Mouse (Mus musculus) liver, embryonic 13.5 days (tissue): Measurements from ENCODE around the gene Sema6b. TPM values are rescaled to one million over a fixed set of nuclear protein-coding genes. Genes with fewer than 3 reads are reported as not detected.
"Not testable (repeated sequence)": the region's sequence is repeated elsewhere in the genome, so short reads cannot be mapped to it uniquely, and the experiment has no call there.

Experiments
- ATAC-seq: fragments of 200-750 bp; cut with Nextera tagmentation; 2 replicates; pipeline ENCODE4 v1.8.0; 2017; ENCODE audit warnings: low read depth, mild to moderate bottlenecking, moderate number of reproducible peaks, moderate library complexity
- DNase-seq: peaks from one replicate; pipeline ENCODE4 v3.0.0; 2022
- H3K27ac ChIP-seq: fragments of 300-500 bp; sonication (generic); 2 replicates; pipeline ENCODE4 v1.5.1; 2015; ENCODE audit warnings: moderate library complexity, mild to moderate bottlenecking, inconsistent platforms
- H3K27me3 ChIP-seq: fragments of 300-500 bp; sonication (generic); 2 replicates; pipeline ENCODE4 v1.6.1; 2015; ENCODE audit warnings: mild to moderate bottlenecking, inconsistent platforms
- H3K36me3 ChIP-seq: fragments of 300-500 bp; sonication (generic); 2 replicates; pipeline ENCODE4 v1.6.1; 2015; ENCODE audit warnings: mild to moderate bottlenecking, inconsistent platforms
- H3K4me1 ChIP-seq: fragments of 300-500 bp; sonication (generic); replicated peaks from 2 replicates; pipeline ENCODE4 v1.6.1; 2015; ENCODE audit warnings: inconsistent platforms
- H3K4me2 ChIP-seq: fragments of 300-500 bp; sonication (generic); 2 replicates; pipeline ENCODE4 v1.6.1; 2015; ENCODE audit warnings: inconsistent platforms, mild to moderate bottlenecking, moderate library complexity
- H3K4me3 ChIP-seq: fragments of 300-500 bp; sonication (generic); replicated peaks from 2 replicates; pipeline ENCODE4 v1.5.1; 2015; ENCODE audit warnings: mild to moderate bottlenecking, inconsistent platforms
- H3K9ac ChIP-seq: fragments of 300-500 bp; sonication (generic); 2 replicates; pipeline ENCODE4 v1.6.1; 2015; ENCODE audit warnings: mild to moderate bottlenecking, inconsistent platforms
- H3K9me3 ChIP-seq: fragments of 300-500 bp; sonication (generic); replicated peaks from 2 replicates; pipeline ENCODE4 v1.6.1; 2016; ENCODE audit warnings: inconsistent platforms
- WGBS: fragments of 180-500 bp; shearing (Covaris S2); methylation state at CpG from one replicate; pipeline ENCODE4 v1.1.7; 2015; ENCODE audit not compliant: insufficient replicate concordance; 5-methylcytosine and 5-hydroxymethylcytosine counted together
- polyA plus RNA-seq: library from polyadenylated mRNA; unstranded; fragments of >200 nt; fragmentation: Nextera tagmentation; extraction: Ambion mirVana; gene quantifications from 2 replicates; pipeline ENCODE4 v1.2.1, GENCODE M21; 2015

Gene Sema6b
- polyA plus RNA-seq, 1 experiment from 2014 or later = 0.55 TPM

DNA sequence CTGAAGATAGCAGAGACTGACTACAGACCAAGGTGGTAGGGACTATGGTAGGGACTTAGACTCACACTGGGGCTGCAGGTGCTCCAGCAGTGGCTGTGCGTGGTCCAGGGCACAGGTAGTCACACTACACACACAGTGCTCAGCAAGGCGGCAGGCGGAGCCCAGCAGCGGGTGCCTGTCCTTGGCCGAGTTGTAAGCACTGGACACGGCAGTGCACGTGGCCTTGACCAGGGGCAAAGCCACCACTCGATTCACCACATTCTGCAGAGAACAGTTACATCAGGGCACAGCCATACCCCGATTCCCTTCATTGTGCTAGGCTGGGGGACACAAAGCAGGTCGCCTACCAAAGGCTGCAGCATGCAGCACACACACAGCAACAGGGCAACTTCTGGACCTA lies 23.9 kb downstream of the Sema6b start:
- no peak overlapping the region for H3K4me3 ChIP-seq
- H3K9ac ChIP-seq = no peak overlapping the region
- H3K9me3 ChIP-seq = no peaks in the 10 kb centered on the region
- H3K4me2 ChIP-seq = no peak overlapping the region
- H3K27ac ChIP-seq = no peak overlapping the region
- H3K27me3 ChIP-seq = peaks cover 45% of the 10 kb centered on the region
- ATAC-seq = no peak
- no peaks in the 10 kb centered on the region for H3K36me3 ChIP-seq
- peaks cover 15% of the 10 kb centered on the region for H3K4me1 ChIP-seq
- DNase-seq = no peak
- 55% methylated on average over 10 of the region's 10 CpGs for WGBS

- WGBS = 57% methylated on average over 3 of the region's 3 CpGs
- ATAC-seq (no peak), DNase-seq (no peak)
- Histone ChIP-seq H3K27ac (no peak overlapping the region), H3K9ac (no peak overlapping the region), H3K9me3 (no peaks in the 10 kb centered on the region), H3K4me3 (no peak overlapping the region), H3K4me1 (peaks cover 15% of the 10 kb centered on the region), H3K4me2 (no peak overlapping the region), H3K36me3 (no peaks in the 10 kb centered on the region), H3K27me3 (peaks cover 13% of the 10 kb centered on the region; the same call in 1 of the 2 replicates)
Measured at GRCm38 (mm10) chr17:56112743-56113142, 27.4 kb downstream of the Sema6b start.

DNA sequence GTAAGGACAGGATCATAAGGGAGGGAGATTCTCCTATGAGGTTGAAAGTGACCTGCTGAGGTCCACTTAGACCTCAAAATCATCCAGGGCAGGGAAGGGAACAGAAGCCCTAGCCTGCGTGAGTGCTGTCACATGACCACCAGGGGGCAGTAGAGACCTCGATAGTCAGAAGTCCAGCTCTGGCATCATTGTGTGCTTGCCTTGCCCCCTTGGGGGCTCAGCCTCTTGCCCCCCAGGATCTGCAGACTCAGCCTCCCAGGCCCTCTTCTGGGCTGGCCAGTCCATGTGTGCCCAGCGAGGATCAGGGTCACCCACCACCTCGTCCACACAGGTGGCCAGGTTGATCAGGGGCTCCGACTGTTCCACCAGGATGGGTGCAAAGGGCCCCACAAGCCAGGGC lies 28.3 kb downstream of the Sema6b start:
- Histone ChIP-seq H3K4me2 (no peak overlapping the region), H3K36me3 (no peaks in the 10 kb centered on the region), H3K27ac (no peak overlapping the region), H3K9me3 (no peaks in the 10 kb centered on the region), H3K9ac (no peak overlapping the region), H3K4me1 (peaks cover 7% of the 10 kb centered on the region), H3K27me3 (peaks cover 8% of the 10 kb centered on the region; the same call in 1 of the 2 replicates), H3K4me3 (no peak overlapping the region)
- 37% methylated on average over 5 of the region's 5 CpGs for WGBS
- no peak for ATAC-seq
- peak; percentile 43 for DNase-seq

DNA sequence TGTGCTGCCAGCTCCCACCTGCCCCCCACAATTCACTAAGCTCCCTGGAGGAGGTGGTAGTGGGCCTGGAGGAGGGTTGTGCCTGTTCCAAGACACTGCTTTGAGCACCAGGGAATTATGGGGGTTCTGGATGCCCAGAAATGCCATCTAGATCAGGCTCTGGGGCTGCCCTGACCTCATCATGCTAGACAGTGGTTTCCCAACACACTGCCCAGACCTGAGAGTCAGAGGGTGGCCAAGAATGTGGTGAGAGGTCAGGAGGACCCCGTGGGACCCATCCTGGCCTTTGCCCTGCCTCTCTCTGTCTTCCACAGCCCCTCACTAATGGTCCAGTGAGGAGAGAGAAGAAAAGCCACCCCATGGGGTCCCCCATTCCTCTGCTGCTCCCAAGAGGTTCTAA lies 29.1 kb downstream of the Sema6b start:
- Histone ChIP-seq H3K27ac (no peak overlapping the region), H3K9ac (no peak overlapping the region), H3K4me2 (no peak overlapping the region), H3K27me3 (no peaks in the 10 kb centered on the region), H3K36me3 (no peaks in the 10 kb centered on the region), H3K4me1 (0 out of 2 replicates have a peak, but pooled peaks cover 3% of the 10 kb centered on the region), H3K4me3 (no peak overlapping the region), H3K9me3 (no peaks in the 10 kb centered on the region)
- ATAC-seq = no peak
- WGBS = 40% methylated on average over 1 of the region's 1 CpGs
- DNase-seq = no peak

DNA sequence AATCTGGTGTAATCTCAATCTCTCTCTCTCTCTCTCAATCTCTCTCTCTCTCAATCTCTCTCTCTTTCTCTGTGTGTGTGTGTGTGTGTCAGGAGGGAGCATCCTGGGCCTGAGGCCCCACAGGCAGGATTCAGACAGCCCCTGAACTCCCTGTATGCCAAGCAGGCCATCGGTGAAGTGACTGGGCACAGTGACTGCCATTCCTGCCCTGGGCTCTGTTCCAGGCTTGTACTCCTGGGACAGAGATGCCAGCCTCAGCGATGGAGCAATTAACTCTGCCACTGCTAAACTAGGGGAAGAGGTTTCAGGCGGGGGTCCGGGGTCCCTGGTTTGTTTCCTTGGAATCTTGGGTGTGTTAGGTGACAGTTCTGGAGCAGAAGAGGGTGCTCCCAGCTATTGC lies 29.6 kb downstream of the Sema6b start:
- H3K36me3 ChIP-seq = no peaks in the 10 kb centered on the region
- WGBS = 52% methylated on average over 4 of the region's 4 CpGs
- H3K27ac ChIP-seq = no peak overlapping the region
- ATAC-seq (no peak), DNase-seq (no peak)
- 0 out of 2 replicates have a peak, but pooled peaks cover 3% of the 10 kb centered on the region for H3K4me1 ChIP-seq
- no peak overlapping the region for H3K4me3 ChIP-seq
- H3K9me3 ChIP-seq = no peaks in the 10 kb centered on the region
- H3K27me3 ChIP-seq = no peaks in the 10 kb centered on the region
- no peak overlapping the region for H3K9ac ChIP-seq
- H3K4me2 ChIP-seq = no peak overlapping the region

DNA sequence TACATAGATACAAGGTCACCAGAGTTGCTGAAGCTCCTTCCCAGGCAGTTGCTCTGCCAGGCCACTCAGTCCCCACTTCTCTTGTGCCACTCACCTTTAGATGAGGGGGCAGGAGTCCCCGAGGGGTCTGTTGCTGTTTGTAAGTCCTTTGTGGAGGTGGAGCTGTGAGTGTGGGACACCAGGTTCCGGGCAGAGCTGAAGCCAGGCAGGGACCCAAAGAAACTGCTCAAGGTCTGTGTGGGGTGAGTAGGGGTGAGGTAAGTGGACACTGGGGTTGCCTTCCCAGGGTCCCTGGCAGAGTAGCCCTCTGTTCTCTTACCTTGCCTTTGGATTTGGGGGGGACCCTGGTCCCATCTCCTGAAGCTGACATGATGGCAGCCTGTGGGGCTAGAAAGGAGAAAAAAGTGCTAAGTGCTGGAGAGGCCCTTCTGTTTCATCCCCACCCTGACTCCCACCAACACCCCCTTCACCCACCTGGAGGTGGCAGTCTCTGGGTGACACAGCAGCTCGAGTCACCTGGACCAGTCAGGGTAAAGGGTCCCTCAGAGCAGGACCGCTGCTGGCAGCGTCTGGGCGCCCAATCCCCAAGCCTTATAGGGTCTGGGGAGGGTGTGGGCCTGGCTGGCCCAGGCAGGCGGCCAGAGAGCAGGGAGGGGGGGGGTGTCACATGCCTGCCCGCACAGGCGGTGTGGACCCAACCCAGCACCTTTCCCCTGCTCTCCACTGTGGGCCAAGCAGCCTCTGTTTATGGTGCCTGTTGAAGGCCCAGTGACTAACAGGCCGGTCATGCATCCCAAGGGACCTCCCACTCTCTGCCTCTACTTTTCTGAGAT lies 30.7 kb downstream of the Sema6b start, which contains the start of gene Plin4:
Gene Plin4 (minus strand): TSS at position 585 of the 833 bp plus-strand sequence.
- DNase-seq (no peak), ATAC-seq (peak; percentile 24; the same call in 1 of the 2 replicates)
- Histone ChIP-seq H3K27me3 (no peaks in the 10 kb centered on the region), H3K27ac (no peak within 1 kb of the TSS), H3K4me2 (no peak within 1 kb of the TSS), H3K4me3 (no peak within 1 kb of the TSS), H3K9me3 (no peaks in the 10 kb centered on the region), H3K36me3 (no peaks in the 10 kb centered on the region), H3K4me1 (0 out of 2 replicates have a peak, but pooled peaks cover 3% of the 10 kb centered on the region), H3K9ac (no peak within 1 kb of the TSS)
- 55% methylated on average over 10 of the region's 10 CpGs for WGBS

DNA sequence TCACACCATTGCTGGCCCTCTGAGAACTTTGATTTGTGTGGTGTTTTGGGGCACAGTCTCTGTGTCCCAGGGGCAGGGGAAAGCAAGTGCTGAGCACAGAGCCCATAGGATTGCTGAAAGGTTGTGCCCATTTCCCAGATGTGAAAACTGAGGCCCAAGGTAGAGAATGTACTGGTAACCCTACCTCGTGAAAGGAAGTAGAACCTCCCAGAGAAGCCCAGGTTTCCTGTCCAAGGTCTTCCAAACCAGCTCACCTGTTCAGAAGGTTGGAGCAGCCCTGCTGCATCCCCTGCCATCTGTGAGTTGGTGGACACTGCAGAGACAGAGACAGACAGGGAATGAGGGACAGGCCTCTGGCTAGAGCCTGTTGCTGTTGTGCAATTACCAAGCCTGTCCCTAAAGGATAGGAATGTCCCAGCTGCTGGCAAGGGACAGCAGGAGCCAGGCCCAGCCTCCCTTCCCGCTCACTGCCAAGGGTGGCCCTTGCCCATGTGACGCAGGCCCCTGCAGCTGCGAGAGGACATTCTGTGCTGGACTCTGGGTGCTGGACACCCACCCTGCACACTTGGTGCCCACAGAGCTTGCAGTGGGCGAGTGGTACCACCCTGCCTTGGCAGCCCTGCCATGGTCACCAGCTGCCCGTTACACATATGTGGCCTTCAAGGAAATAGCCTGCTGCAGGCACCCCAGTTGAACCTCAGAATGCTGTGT lies 31.7 kb downstream of the Sema6b start:
- WGBS = 72% methylated on average over 6 of the region's 6 CpGs
- Histone ChIP-seq H3K4me1 (0 out of 2 replicates have a peak, but pooled peaks cover 3% of the 10 kb centered on the region), H3K4me2 (no peak overlapping the region), H3K27ac (no peak overlapping the region), H3K9me3 (no peaks in the 10 kb centered on the region), H3K36me3 (0 out of 2 replicates have a peak, but pooled peaks cover 6% of the 10 kb centered on the region), H3K27me3 (no peaks in the 10 kb centered on the region), H3K4me3 (no peak overlapping the region), H3K9ac (no peak overlapping the region)
- DNase-seq = no peak
- ATAC-seq = 0 out of 2 replicates have a peak, but pooled peaks have one; percentile 19

DNA sequence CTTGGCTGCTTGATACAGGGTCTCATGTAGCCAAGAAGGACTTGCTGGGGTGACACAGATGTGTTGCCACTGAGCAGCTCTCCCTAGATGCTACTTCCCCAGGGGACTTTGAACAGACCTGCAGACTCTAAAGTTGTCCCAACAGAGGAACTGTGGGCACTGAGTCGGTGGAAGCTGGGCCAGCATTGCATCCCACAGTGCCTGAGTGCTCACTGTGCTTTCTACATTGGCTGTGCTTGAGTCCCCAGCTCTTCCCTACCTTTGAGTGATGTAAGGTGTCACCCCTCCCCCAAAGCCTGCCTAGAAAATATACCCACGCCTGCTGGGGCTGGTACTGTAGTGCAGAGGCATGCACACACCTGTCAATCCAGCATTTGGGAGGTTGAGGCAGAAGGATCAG lies 32.4 kb downstream of the Sema6b start:
- peaks cover 14% of the 10 kb centered on the region for H3K36me3 ChIP-seq
- no peak overlapping the region for H3K9ac ChIP-seq
- DNase-seq (no peak), ATAC-seq (no peak)
- H3K9me3 ChIP-seq = no peaks in the 10 kb centered on the region
- 0 out of 2 replicates have a peak, but pooled peaks cover 3% of the 10 kb centered on the region for H3K4me1 ChIP-seq
- no peak overlapping the region for H3K27ac ChIP-seq
- H3K27me3 ChIP-seq = no peaks in the 10 kb centered on the region
- no peak overlapping the region for H3K4me3 ChIP-seq
- H3K4me2 ChIP-seq = no peak overlapping the region
- WGBS = 61% methylated on average over 2 of the region's 2 CpGs

GRCm38 (mm10) chr17:56106981-56107380 lies 33.2 kb downstream of the Sema6b start:
- no peak overlapping the region for H3K4me3 ChIP-seq
- 59% methylated on average over 4 of the region's 4 CpGs for WGBS
- H3K36me3 ChIP-seq = peaks cover 21% of the 10 kb centered on the region
- H3K9ac ChIP-seq = no peak overlapping the region
- no peak for ATAC-seq
- no peak overlapping the region for H3K4me2 ChIP-seq
- 0 out of 2 replicates have a peak, but pooled peaks cover 3% of the 10 kb centered on the region for H3K4me1 ChIP-seq
- no peak for DNase-seq
- no peaks in the 10 kb centered on the region for H3K9me3 ChIP-seq
- H3K27ac ChIP-seq = no peak overlapping the region
- no peaks in the 10 kb centered on the region for H3K27me3 ChIP-seq

GRCm38 (mm10) chr17:56106436-56106835 lies 33.7 kb downstream of the Sema6b start:
- not testable (repeated sequence) for H3K4me1 ChIP-seq, H3K9me3 ChIP-seq, H3K27ac ChIP-seq, ATAC-seq, H3K4me3 ChIP-seq, DNase-seq, H3K27me3 ChIP-seq, H3K9ac ChIP-seq, H3K4me2 ChIP-seq
- 81% methylated on average over 4 of the region's 4 CpGs for WGBS
- peaks cover 27% of the 10 kb centered on the region for H3K36me3 ChIP-seq

DNA sequence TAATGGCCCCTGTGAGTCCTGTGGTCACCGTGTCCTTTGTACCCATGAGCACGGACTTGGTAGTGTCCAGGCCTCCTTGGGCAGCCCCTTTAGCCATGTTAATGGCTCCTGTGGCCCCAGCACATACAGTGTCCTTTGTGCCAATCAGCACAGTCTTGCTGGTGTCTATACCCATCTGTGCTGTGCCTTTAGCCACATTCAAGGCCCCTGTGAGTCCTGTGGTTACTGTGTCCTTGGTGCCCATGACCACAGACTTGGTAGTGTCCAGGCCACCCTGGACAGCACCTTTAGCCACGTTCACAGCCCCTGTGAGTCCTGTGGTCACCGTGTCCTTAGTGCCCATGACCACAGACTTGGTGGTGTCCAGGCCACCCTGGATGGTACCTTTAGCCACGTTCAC lies 35.3 kb downstream of the Sema6b start:
- H3K4me3 ChIP-seq, H3K4me2 ChIP-seq, H3K4me1 ChIP-seq, H3K27ac ChIP-seq, H3K9me3 ChIP-seq, H3K9ac ChIP-seq, DNase-seq, ATAC-seq, H3K27me3 ChIP-seq: not testable (repeated sequence)
- WGBS = 64% methylated on average over 2 of the region's 5 CpGs
- peaks cover 43% of the 10 kb centered on the region for H3K36me3 ChIP-seq
